In the genomic region with DNA sequence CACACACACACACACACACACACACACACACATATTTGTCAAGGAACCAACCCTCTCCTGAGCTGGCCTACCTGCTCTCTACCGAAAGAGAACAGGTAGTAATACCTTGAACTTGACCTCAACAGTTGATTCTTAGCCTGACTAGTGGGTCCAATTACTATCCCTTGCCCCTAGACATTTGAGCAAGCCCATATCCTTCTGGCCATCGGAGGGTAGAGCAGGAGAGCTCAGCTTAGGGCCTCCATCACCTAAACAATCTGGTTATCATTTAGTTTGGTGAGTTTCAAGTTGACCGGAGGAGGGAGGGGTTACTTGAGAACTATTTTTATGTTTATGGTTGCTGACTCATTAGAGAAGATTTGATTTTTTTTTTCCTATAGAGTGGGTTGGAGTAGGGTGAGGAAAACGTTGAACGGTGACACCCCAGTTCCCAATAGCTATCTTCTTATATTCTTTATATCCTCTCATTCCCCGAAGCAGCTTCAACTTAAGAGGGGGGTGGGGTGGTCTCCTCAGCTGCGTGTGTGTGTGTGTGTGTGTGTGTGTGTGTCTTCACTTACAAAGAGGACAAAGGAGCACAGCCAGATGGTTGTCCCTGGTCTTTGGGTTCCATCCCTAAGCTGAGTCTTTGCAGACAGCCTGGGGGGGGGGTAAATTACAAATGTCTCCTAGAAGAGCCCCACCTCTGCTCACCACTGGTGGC, we compare ENCODE assay signal across 27 mouse cellular contexts. TPM values are rescaled to one million over a fixed set of nuclear protein-coding genes. Genes with fewer than 3 reads are reported as not detected.
DNase-seq lines count a peak whose midpoint lies in the region; ATAC-seq and TF ChIP-seq lines count a peak whose summit lies in the region.
"Had no signal": no experiment of that assay in that cellular context is flagged by ENCODE, and none has a peak within 500 bp of the region (broad histone marks: within the 10 kb centered on the region; RNA-seq: fewer than 3 reads in every experiment).

No protein-coding gene starts in this region.

- H3K4me3 ChIP-seq in neural tube, embryonic 12.5 days, result peak overlapping the region; percentile 15; the same call in 1 of the 2 replicates
- H3K4me3 ChIP-seq in neural tube, embryonic 15.5 days (replicated peaks), result no peak overlapping the region
- H3K4me3 ChIP-seq in embryonic fibroblast, embryonic 13.5 days (ENCODE audit: insufficient read depth, low read length), result no peak overlapping the region
- H3K4me3 ChIP-seq in limb, embryonic 12.5 days (replicated peaks), result peak overlapping the region; percentile 99
- no peak overlapping the region for H3K4me3 ChIP-seq in neural tube, embryonic 13.5 days
- H3K4me3 ChIP-seq: embryonic facial prominence, embryonic 13.5 days; forebrain, embryonic 13.5 days; heart, embryonic 13.5 days had no signal

- WGBS in neural tube, embryonic 12.5 days, result 6% methylated on average over 7 of the region's 7 CpGs
- WGBS in neural tube, embryonic 15.5 days, result 13% methylated on average over 7 of the region's 7 CpGs
- 5% methylated on average over 7 of the region's 7 CpGs for WGBS in limb, embryonic 12.5 days
- WGBS in neural tube, embryonic 13.5 days, result 7% methylated on average over 7 of the region's 7 CpGs

- H3K27me3 ChIP-seq in neural tube, embryonic 12.5 days (replicated peaks), result peaks cover 91% of the 10 kb centered on the region
- H3K27me3 ChIP-seq in neural tube, embryonic 15.5 days (replicated peaks), result peaks cover 82% of the 10 kb centered on the region
- peaks cover 36% of the 10 kb centered on the region for H3K27me3 ChIP-seq in limb, embryonic 12.5 days
- H3K27me3 ChIP-seq in neural tube, embryonic 13.5 days, result peaks cover 94% of the 10 kb centered on the region

- no peak overlapping the region for H3K27ac ChIP-seq in neural tube, embryonic 12.5 days
- no peak overlapping the region for H3K27ac ChIP-seq in neural tube, embryonic 15.5 days (replicated peaks)
- H3K27ac ChIP-seq in embryonic fibroblast, embryonic 13.5 days (ENCODE audit: insufficient read depth, low read length), result peak overlapping the region; percentile 19; the same call in 1 of the 2 replicates
- H3K27ac ChIP-seq in limb, embryonic 12.5 days, result peak overlapping the region; percentile 98
- H3K27ac ChIP-seq in neural tube, embryonic 13.5 days (replicated peaks), result no peak overlapping the region
- H3K27ac ChIP-seq: embryonic facial prominence, embryonic 13.5 days; forebrain, embryonic 13.5 days; heart, embryonic 13.5 days; hindbrain, postnatal 0 days had no signal

- ATAC-seq in neural tube, embryonic 12.5 days (ENCODE audit: low FRiP score, low read depth), result no peak
- ATAC-seq in neural tube, embryonic 15.5 days (ENCODE audit: low FRiP score), result no peak
- ATAC-seq in limb, embryonic 12.5 days (ENCODE audit: insufficient number of reproducible peaks, insufficient read depth, low FRiP score, low TSS enrichment, low read depth), result no peak
- ATAC-seq in neural tube, embryonic 13.5 days (ENCODE audit: low read depth), result no peak
- ATAC-seq: forebrain, embryonic 13.5 days; hindbrain, postnatal 0 days had no signal

- no peaks in the 10 kb centered on the region for H3K9me3 ChIP-seq in neural tube, embryonic 12.5 days
- H3K9me3 ChIP-seq in neural tube, embryonic 15.5 days (replicated peaks), result no peaks in the 10 kb centered on the region
- no peaks in the 10 kb centered on the region for H3K9me3 ChIP-seq in limb, embryonic 12.5 days
- no peaks in the 10 kb centered on the region for H3K9me3 ChIP-seq in neural tube, embryonic 13.5 days
- H3K9me3 ChIP-seq: embryonic facial prominence, embryonic 13.5 days; forebrain, embryonic 13.5 days; heart, embryonic 13.5 days had no signal

- TF ChIP-seq POLR2A in embryonic fibroblast, embryonic 13.5 days (IDR thresholded peaks at IDR 0.05; ENCODE audit: low read depth, low read length), result no peak

- H3K9ac ChIP-seq in neural tube, embryonic 12.5 days, result no peak overlapping the region
- no peak overlapping the region for H3K9ac ChIP-seq in neural tube, embryonic 15.5 days (replicated peaks)
- H3K9ac ChIP-seq in limb, embryonic 12.5 days (replicated peaks), result peak overlapping the region; percentile 100
- no peak overlapping the region for H3K9ac ChIP-seq in neural tube, embryonic 13.5 days
- H3K9ac ChIP-seq: embryonic facial prominence, embryonic 13.5 days; forebrain, embryonic 13.5 days; heart, embryonic 13.5 days had no signal

- no peak for TF ChIP-seq CTCF in embryonic fibroblast, embryonic 13.5 days (IDR thresholded peaks at IDR 0.05; ENCODE audit: borderline replicate concordance, insufficient read depth, low read length)

- H3K4me1 ChIP-seq in neural tube, embryonic 12.5 days, result no peaks in the 10 kb centered on the region; the same call in 1 of the 2 replicates
- peaks cover 8% of the 10 kb centered on the region; the same call in 1 of the 2 replicates for H3K4me1 ChIP-seq in neural tube, embryonic 15.5 days
- H3K4me1 ChIP-seq in embryonic fibroblast, embryonic 13.5 days (ENCODE audit: control insufficient read depth, insufficient read depth, low read length), result no peaks in the 10 kb centered on the region
- peaks cover 35% of the 10 kb centered on the region for H3K4me1 ChIP-seq in limb, embryonic 12.5 days (replicated peaks)
- peaks cover 4% of the 10 kb centered on the region for H3K4me1 ChIP-seq in neural tube, embryonic 13.5 days (replicated peaks)

- no peak for DNase-seq in ovary, adult 18-20 months (ENCODE audit: low spot score)
- DNase-seq in frontal cortex, postnatal 14 days (ENCODE audit: low spot score in 2 of 2), result no peak
- DNase-seq: adrenal gland, postnatal 14 days; cerebellum, postnatal 36 days; embryo, embryonic 11 days; heart, postnatal 14 days; kidney, adult 11 months; kidney, postnatal 10 days; thymus, adult 2 months had no signal

- no peaks in the 10 kb centered on the region for H3K36me3 ChIP-seq in neural tube, embryonic 12.5 days
- no peaks in the 10 kb centered on the region for H3K36me3 ChIP-seq in neural tube, embryonic 15.5 days
- H3K36me3 ChIP-seq in limb, embryonic 12.5 days, result peaks cover 32% of the 10 kb centered on the region
- no peaks in the 10 kb centered on the region for H3K36me3 ChIP-seq in neural tube, embryonic 13.5 days
- H3K36me3 ChIP-seq: embryonic facial prominence, embryonic 13.5 days; heart, embryonic 13.5 days had no signal

- H3K4me2 ChIP-seq in neural tube, embryonic 12.5 days (replicated peaks), result peak overlapping the region; percentile 50
- H3K4me2 ChIP-seq in neural tube, embryonic 15.5 days, result no peak overlapping the region
- peak overlapping the region; percentile 96 for H3K4me2 ChIP-seq in limb, embryonic 12.5 days
- H3K4me2 ChIP-seq in neural tube, embryonic 13.5 days, result 0 out of 2 replicates have a peak overlapping the region, but pooled peaks have one; percentile 22
- H3K4me2 ChIP-seq: embryonic facial prominence, embryonic 13.5 days; forebrain, embryonic 13.5 days; heart, embryonic 13.5 days had no signal

RNA-seq across cellular contexts. Expression of gene Hoxa11, which starts 5.7 kb away (rescaled TPM):
- polyA plus RNA-seq in neural tube, embryonic 12.5 days (2016; fragmentation: Nextera tagmentation; extraction: Ambion mirVana), result 10.8 and 13.4 TPM in 2 replicates
- 4.3 and 9.6 TPM in 2 replicates for polyA plus RNA-seq in neural tube, embryonic 15.5 days (2015; fragmentation: Nextera tagmentation; extraction: Ambion mirVana)
- 5.1 and 9.2 TPM in 2 replicates for polyA plus RNA-seq in embryonic fibroblast, embryonic 13.5 days (2011; ENCODE audit: insufficient read length, low read depth, missing spikeins)
- 88.2 and 96.8 TPM in 2 replicates for polyA plus RNA-seq in limb, embryonic 12.5 days (2016; fragmentation: Nextera tagmentation; extraction: Ambion mirVana)
- 4.7 and 5.7 TPM in 2 replicates for polyA plus RNA-seq in neural tube, embryonic 13.5 days (2015; fragmentation: Nextera tagmentation; extraction: Ambion mirVana)
- polyA plus RNA-seq: cerebellum, adult 2 months; embryonic facial prominence, embryonic 13.5 days; heart, embryonic 13.5 days; hindbrain, embryonic 11.5 days; hindbrain, postnatal 0 days; liver, adult 2 months; liver, embryonic 16.5 days; lung, embryonic 16.5 days; midbrain, postnatal 0 days; small intestine, adult 2 months; stomach, embryonic 16.5 days; thymus, adult 2 months had no signal

RNA-seq across cellular contexts. Expression of gene Hoxa13, which starts 9.4 kb away (rescaled TPM):
- 0.10 and 1.3 TPM in 2 replicates for polyA plus RNA-seq in neural tube, embryonic 12.5 days (2016; fragmentation: Nextera tagmentation; extraction: Ambion mirVana)
- 0.08 and 0.26 TPM in 2 replicates for polyA plus RNA-seq in neural tube, embryonic 15.5 days (2015; fragmentation: Nextera tagmentation; extraction: Ambion mirVana)
- polyA plus RNA-seq in embryonic fibroblast, embryonic 13.5 days (2011; ENCODE audit: insufficient read length, low read depth, missing spikeins), result 3.3 and 5.0 TPM in 2 replicates
- polyA plus RNA-seq in limb, embryonic 12.5 days (2016; fragmentation: Nextera tagmentation; extraction: Ambion mirVana), result 33.1 and 34.1 TPM in 2 replicates
- polyA plus RNA-seq in neural tube, embryonic 13.5 days (2015; fragmentation: Nextera tagmentation; extraction: Ambion mirVana), result 0.08 and 0.32 TPM in 2 replicates
- polyA plus RNA-seq: cerebellum, adult 2 months; embryonic facial prominence, embryonic 13.5 days; forebrain, embryonic 13.5 days; heart, embryonic 13.5 days; hindbrain, embryonic 11.5 days; hindbrain, postnatal 0 days; liver, adult 2 months; liver, embryonic 16.5 days; lung, embryonic 16.5 days; midbrain, postnatal 0 days; neural tube, embryonic 14.5 days; small intestine, adult 2 months; stomach, embryonic 16.5 days; thymus, adult 2 months had no signal

RNA-seq across cellular contexts. Expression of gene Hoxa10, which starts 10.7 kb away (rescaled TPM):
- polyA plus RNA-seq in neural tube, embryonic 12.5 days (2016; fragmentation: Nextera tagmentation; extraction: Ambion mirVana), result 108 and 119 TPM in 2 replicates
- polyA plus RNA-seq in neural tube, embryonic 15.5 days (2015; fragmentation: Nextera tagmentation; extraction: Ambion mirVana), result 48.9 and 69.7 TPM in 2 replicates
- 12.1 and 18.2 TPM in 2 replicates for polyA plus RNA-seq in embryonic fibroblast, embryonic 13.5 days (2011; ENCODE audit: insufficient read length, low read depth, missing spikeins)
- polyA plus RNA-seq in limb, embryonic 12.5 days (2016; fragmentation: Nextera tagmentation; extraction: Ambion mirVana), result 272 and 294 TPM in 2 replicates
- polyA plus RNA-seq in neural tube, embryonic 13.5 days (2015; fragmentation: Nextera tagmentation; extraction: Ambion mirVana), result 77.8 and 86.6 TPM in 2 replicates
- polyA plus RNA-seq: cerebellum, adult 2 months; heart, embryonic 13.5 days; hindbrain, embryonic 11.5 days; hindbrain, postnatal 0 days; liver, adult 2 months; lung, embryonic 16.5 days; midbrain, postnatal 0 days; small intestine, adult 2 months; thymus, adult 2 months had no signal

RNA-seq across cellular contexts. Expression of gene Hoxa9, which starts 20.4 kb away (rescaled TPM):
- polyA plus RNA-seq in neural tube, embryonic 12.5 days (2016; fragmentation: Nextera tagmentation; extraction: Ambion mirVana), result 124 and 131 TPM in 2 replicates
- polyA plus RNA-seq in neural tube, embryonic 15.5 days (2015; fragmentation: Nextera tagmentation; extraction: Ambion mirVana), result 64.3 and 77.5 TPM in 2 replicates
- polyA plus RNA-seq in embryonic fibroblast, embryonic 13.5 days (2011; ENCODE audit: insufficient read length, low read depth, missing spikeins), result 9.9 and 13.6 TPM in 2 replicates
- polyA plus RNA-seq in limb, embryonic 12.5 days (2016; fragmentation: Nextera tagmentation; extraction: Ambion mirVana), result 74.7 and 77.4 TPM in 2 replicates
- 125 and 130 TPM in 2 replicates for polyA plus RNA-seq in neural tube, embryonic 13.5 days (2015; fragmentation: Nextera tagmentation; extraction: Ambion mirVana)
- polyA plus RNA-seq: cerebellum, adult 2 months; embryonic facial prominence, embryonic 13.5 days; forebrain, embryonic 13.5 days; hindbrain, postnatal 0 days; midbrain, postnatal 0 days; small intestine, adult 2 months had no signal

RNA-seq across cellular contexts. Expression of gene Hoxa7, which starts 29.7 kb away (rescaled TPM):
- 81.2 and 102 TPM in 2 replicates for polyA plus RNA-seq in neural tube, embryonic 12.5 days (2016; fragmentation: Nextera tagmentation; extraction: Ambion mirVana)
- polyA plus RNA-seq in neural tube, embryonic 15.5 days (2015; fragmentation: Nextera tagmentation; extraction: Ambion mirVana), result 86.8 and 109 TPM in 2 replicates
- polyA plus RNA-seq in embryonic fibroblast, embryonic 13.5 days (2011; ENCODE audit: insufficient read length, low read depth, missing spikeins), result 15.8 and 21.6 TPM in 2 replicates
- polyA plus RNA-seq in limb, embryonic 12.5 days (2016; fragmentation: Nextera tagmentation; extraction: Ambion mirVana), result 11.7 and 13.8 TPM in 2 replicates
- 117 and 125 TPM in 2 replicates for polyA plus RNA-seq in neural tube, embryonic 13.5 days (2015; fragmentation: Nextera tagmentation; extraction: Ambion mirVana)
- polyA plus RNA-seq: embryonic facial prominence, embryonic 13.5 days; forebrain, embryonic 13.5 days; midbrain, postnatal 0 days had no signal

Comparison
In these comparisons a context has a peak if more than half of its experiments do, and no peak if none do; other contexts are left out.
1. H3K4me3 ChIP-seq: peak in neural tube, embryonic 12.5 days (single experiment) and limb, embryonic 12.5 days (single experiment); none in neural tube, embryonic 15.5 days (single experiment), embryonic fibroblast, embryonic 13.5 days (single experiment) and neural tube, embryonic 13.5 days (single experiment).
2. H3K27ac ChIP-seq: peak in embryonic fibroblast, embryonic 13.5 days (single experiment) and limb, embryonic 12.5 days (single experiment); none in neural tube, embryonic 12.5 days (single experiment), neural tube, embryonic 15.5 days (single experiment) and neural tube, embryonic 13.5 days (single experiment).